ENCODE assay signal across 14 mouse cellular contexts in the genomic region with DNA sequence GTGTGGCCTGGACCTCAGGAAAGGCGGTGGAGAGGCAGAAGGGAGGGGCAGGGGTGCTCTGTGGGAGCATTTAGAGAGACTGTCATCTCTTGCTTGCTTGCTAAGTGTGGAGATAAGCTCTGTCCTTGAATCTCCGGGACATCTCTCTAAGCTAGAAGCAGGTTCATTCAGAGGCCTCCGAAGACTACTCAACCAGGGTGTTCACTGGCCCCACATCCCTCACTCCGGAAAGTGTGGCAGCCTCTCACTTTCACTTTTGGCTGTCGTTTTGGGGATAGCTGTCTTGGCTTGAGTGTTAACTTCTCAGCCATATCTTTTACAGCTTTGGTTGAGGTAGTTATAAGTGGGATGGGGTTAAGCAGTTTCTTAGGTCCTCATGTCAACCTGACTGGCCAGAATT. TPM values are rescaled to one million over a fixed set of nuclear protein-coding genes. Genes with fewer than 3 reads are reported as not detected.
DNase-seq lines count a peak whose midpoint lies in the region; ATAC-seq and TF ChIP-seq lines count a peak whose summit lies in the region.
"Had no signal": no experiment of that assay in that cellular context is flagged by ENCODE, and none has a peak within 500 bp of the region (broad histone marks: within the 10 kb centered on the region; RNA-seq: fewer than 3 reads in every experiment).

No protein-coding gene starts in this region.

- no peaks in the 10 kb centered on the region for H3K9me3 ChIP-seq in heart, embryonic 11.5 days (replicated peaks; ENCODE audit: control insufficient read depth, low read length)
- no peaks in the 10 kb centered on the region for H3K9me3 ChIP-seq in midbrain, embryonic 11.5 days (ENCODE audit: control insufficient read depth, low read length)
- H3K9me3 ChIP-seq in midbrain, postnatal 0 days (ENCODE audit: low read length), result no peaks in the 10 kb centered on the region
- H3K9me3 ChIP-seq in embryonic facial prominence, embryonic 10.5 days, result no peaks in the 10 kb centered on the region
- H3K9me3 ChIP-seq: liver, embryonic 12.5 days had no signal

- H3K27ac ChIP-seq in heart, embryonic 11.5 days (ENCODE audit: low read depth, low read length), result no peak overlapping the region
- no peak overlapping the region for H3K27ac ChIP-seq in midbrain, embryonic 11.5 days (ENCODE audit: low read depth, low read length)
- H3K27ac ChIP-seq in midbrain, postnatal 0 days (ENCODE audit: low read depth, low read length), result no peak overlapping the region
- peak overlapping the region; percentile 85 for H3K27ac ChIP-seq in embryonic facial prominence, embryonic 10.5 days (replicated peaks)
- H3K27ac ChIP-seq: gastrocnemius, adult 2 months; kidney, postnatal 0 days; liver, embryonic 12.5 days had no signal

- no peak overlapping the region; the same call in 1 of the 2 replicates for H3K4me2 ChIP-seq in heart, embryonic 11.5 days
- no peak overlapping the region for H3K4me2 ChIP-seq in midbrain, embryonic 11.5 days
- H3K4me2 ChIP-seq in midbrain, postnatal 0 days (ENCODE audit: low read depth, low read length, poor library complexity, severe bottlenecking), result no peak overlapping the region
- H3K4me2 ChIP-seq: liver, embryonic 12.5 days had no signal

- WGBS in heart, embryonic 11.5 days (ENCODE audit: insufficient replicate concordance), result 26% methylated on average over 5 of the region's 5 CpGs
- 84% methylated on average over 5 of the region's 5 CpGs for WGBS in midbrain, embryonic 11.5 days
- 87% methylated on average over 5 of the region's 5 CpGs for WGBS in midbrain, postnatal 0 days
- 80% methylated on average over 5 of the region's 5 CpGs for WGBS in embryonic facial prominence, embryonic 10.5 days

- H3K4me3 ChIP-seq in heart, embryonic 11.5 days (ENCODE audit: low read depth, low read length), result no peak overlapping the region
- H3K4me3 ChIP-seq in midbrain, embryonic 11.5 days (ENCODE audit: low read depth, low read length), result no peak overlapping the region
- H3K4me3 ChIP-seq in midbrain, postnatal 0 days (ENCODE audit: low read depth, low read length), result no peak overlapping the region
- no peak overlapping the region for H3K4me3 ChIP-seq in embryonic facial prominence, embryonic 10.5 days
- H3K4me3 ChIP-seq: gastrocnemius, adult 2 months; liver, embryonic 12.5 days had no signal

- 0 out of 2 replicates have a peak overlapping the region, but pooled peaks have one; percentile 24 for H3K9ac ChIP-seq in heart, embryonic 11.5 days (ENCODE audit: low read depth, low read length)
- no peak overlapping the region for H3K9ac ChIP-seq in midbrain, embryonic 11.5 days (ENCODE audit: low read length)
- no peak overlapping the region for H3K9ac ChIP-seq in midbrain, postnatal 0 days (replicated peaks; ENCODE audit: low read length, poor library complexity, severe bottlenecking)
- H3K9ac ChIP-seq: liver, embryonic 12.5 days had no signal

- TF ChIP-seq CTCF in midbrain, postnatal 0 days (IDR thresholded peaks at IDR 0.05), result no peak

- no peak for ATAC-seq in heart, embryonic 11.5 days (replicated peaks; ENCODE audit: insufficient number of reproducible peaks, low FRiP score, low TSS enrichment)
- no peak for ATAC-seq in midbrain, embryonic 11.5 days (ENCODE audit: low FRiP score)
- no peak for ATAC-seq in midbrain, postnatal 0 days (ENCODE audit: low FRiP score)
- ATAC-seq: liver, embryonic 12.5 days; Patski had no signal

- H3K27me3 ChIP-seq in heart, embryonic 11.5 days (ENCODE audit: control insufficient read depth, insufficient read depth, low read length), result no peaks in the 10 kb centered on the region
- no peaks in the 10 kb centered on the region for H3K27me3 ChIP-seq in midbrain, embryonic 11.5 days (ENCODE audit: control insufficient read depth, insufficient read depth, low read length)
- H3K27me3 ChIP-seq in midbrain, postnatal 0 days (ENCODE audit: insufficient read depth, low read length), result no peaks in the 10 kb centered on the region
- H3K27me3 ChIP-seq in embryonic facial prominence, embryonic 10.5 days (replicated peaks; ENCODE audit: low read depth, poor library complexity, severe bottlenecking), result no peaks in the 10 kb centered on the region

- DNase-seq in heart, adult 9 months (ENCODE audit: low spot score in 2 of 2), result no peak
- DNase-seq in midbrain, embryonic 11.5 days (ENCODE audit: low spot score, missing footprints), result peak; percentile 65
- no peak for DNase-seq in midbrain, postnatal 0 days (ENCODE audit: low spot score)
- no peak for DNase-seq in embryonic facial prominence, embryonic 10.5 days (ENCODE audit: low spot score)
- DNase-seq in naive thymus-derived CD4-positive, alpha-beta T cell, adult 2 months (ENCODE audit: low read depth), result peak; percentile 83
- no peak for DNase-seq in cerebellum, postnatal 36 days
- DNase-seq in left cerebral cortex, adult 9 months (ENCODE audit: low spot score in 2 of 2), result no peak
- DNase-seq: adrenal gland, postnatal 14 days; gastrocnemius, adult 2 months; layer of hippocampus, postnatal 36 days had no signal

- peaks cover 36% of the 10 kb centered on the region for H3K4me1 ChIP-seq in heart, embryonic 11.5 days (ENCODE audit: control insufficient read depth, insufficient read depth, low read length)
- H3K4me1 ChIP-seq in midbrain, embryonic 11.5 days (ENCODE audit: control insufficient read depth, insufficient read depth, low read length), result peaks cover 15% of the 10 kb centered on the region
- no peaks in the 10 kb centered on the region for H3K4me1 ChIP-seq in midbrain, postnatal 0 days (ENCODE audit: insufficient read depth, low read length)
- H3K4me1 ChIP-seq in embryonic facial prominence, embryonic 10.5 days, result peaks cover 85% of the 10 kb centered on the region

- H3K36me3 ChIP-seq in heart, embryonic 11.5 days (ENCODE audit: control insufficient read depth, insufficient read depth, low read length), result no peaks in the 10 kb centered on the region
- no peaks in the 10 kb centered on the region for H3K36me3 ChIP-seq in midbrain, embryonic 11.5 days (ENCODE audit: control insufficient read depth, insufficient read depth, low read length)
- no peaks in the 10 kb centered on the region for H3K36me3 ChIP-seq in midbrain, postnatal 0 days (ENCODE audit: insufficient read depth, low read length)
- no peaks in the 10 kb centered on the region for H3K36me3 ChIP-seq in embryonic facial prominence, embryonic 10.5 days (replicated peaks)
- H3K36me3 ChIP-seq: liver, embryonic 12.5 days had no signal

RNA-seq across cellular contexts. Expression of a gene that starts 10.4 kb away (rescaled TPM):
- polyA plus RNA-seq in heart, embryonic 11.5 days (2014; fragmentation: Nextera tagmentation; extraction: Ambion mirVana), result 0.21 and 0.36 TPM in 2 replicates
- 0.41 TPM in 1 of 2 replicates, not detected in the other for polyA plus RNA-seq in midbrain, embryonic 11.5 days (2014; fragmentation: Nextera tagmentation; extraction: Ambion mirVana)
- total RNA-seq in midbrain, postnatal 0 days (2014; rRNA removed), result not detected in 2 replicates
- polyA plus RNA-seq in midbrain, postnatal 0 days (2015; fragmentation: Nextera tagmentation; extraction: Ambion mirVana), result not detected in 2 replicates
- 0.50 and 0.78 TPM in 2 replicates for polyA plus RNA-seq in embryonic facial prominence, embryonic 10.5 days (2016; fragmentation: Nextera tagmentation; extraction: Ambion mirVana)
- total RNA-seq: gastrocnemius, adult 2 months; layer of hippocampus, postnatal 36 days had no signal

RNA-seq across cellular contexts. Expression of a gene that starts 55.4 kb away (rescaled TPM):
- 0.13 TPM in 1 of 2 replicates, not detected in the other for polyA plus RNA-seq in heart, embryonic 11.5 days (2014; fragmentation: Nextera tagmentation; extraction: Ambion mirVana)
- 0.23 and 0.67 TPM in 2 replicates for polyA plus RNA-seq in midbrain, embryonic 11.5 days (2014; fragmentation: Nextera tagmentation; extraction: Ambion mirVana)
- 0.38 TPM in 2 replicates for total RNA-seq in midbrain, postnatal 0 days (2014; rRNA removed)
- polyA plus RNA-seq in midbrain, postnatal 0 days (2015; fragmentation: Nextera tagmentation; extraction: Ambion mirVana), result 0.17 and 0.26 TPM in 2 replicates
- 0.96 and 1.0 TPM in 2 replicates for polyA plus RNA-seq in embryonic facial prominence, embryonic 10.5 days (2016; fragmentation: Nextera tagmentation; extraction: Ambion mirVana)
- total RNA-seq: layer of hippocampus, postnatal 36 days had no signal
- polyA plus RNA-seq: Patski had no signal

Comparison
In these comparisons a context has a peak if more than half of its experiments do, and no peak if none do; other contexts are left out.
1. DNase-seq: peak in midbrain, embryonic 11.5 days (single experiment) and naive thymus-derived CD4-positive, alpha-beta T cell, adult 2 months (single experiment); none in heart, adult 9 months (0 of 2), midbrain, postnatal 0 days (single experiment), embryonic facial prominence, embryonic 10.5 days (single experiment), cerebellum, postnatal 36 days (0 of 2) and left cerebral cortex, adult 9 months (0 of 2).